21 mouse cellular contexts compared by ENCODE assay signal in genomic region chr16:24050856-24051640, GRCm38 (mm10).
DNase-seq lines count a peak whose midpoint lies in the region; ATAC-seq and TF ChIP-seq lines count a peak whose summit lies in the region.
"Had no signal": no experiment of that assay in that cellular context is flagged by ENCODE, and none has a peak within 500 bp of the region (broad histone marks: within the 10 kb centered on the region; RNA-seq: fewer than 3 reads in every experiment).

No protein-coding gene starts in this region.

- peak; percentile 12 for DNase-seq in embryonic facial prominence, embryonic 14.5 days (ENCODE audit: low spot score)
- DNase-seq in embryonic facial prominence, embryonic 10.5 days (ENCODE audit: low spot score), result no peak
- DNase-seq in brain, adult 2 months (ENCODE audit: low read depth, low spot score), result peak; percentile 50
- DNase-seq in cerebellum, adult 9-11 months, result peak; percentile 64
- DNase-seq in stomach, postnatal 0 days (ENCODE audit: low spot score), result no peak
- no peak for DNase-seq in spleen, adult 12 weeks (ENCODE audit: low spot score)
- no peak for DNase-seq in left cerebral cortex, postnatal 25 days (ENCODE audit: low spot score in 2 of 2)
- DNase-seq in hindbrain, postnatal 0 days (ENCODE audit: low spot score), result no peak
- DNase-seq: adrenal gland, adult 8-10 months; kidney, adult 18-20 months; kidney, postnatal 10 days; lung, embryonic 14.5 days; retina, postnatal 1 day; right cerebral cortex, postnatal 4 days had no signal

- no peak overlapping the region for H3K27ac ChIP-seq in embryonic facial prominence, embryonic 14.5 days (replicated peaks; ENCODE audit: low read depth, low read length)
- no peak overlapping the region for H3K27ac ChIP-seq in embryonic facial prominence, embryonic 10.5 days (replicated peaks)
- peak overlapping the region; percentile 30; the same call in 1 of the 2 replicates for H3K27ac ChIP-seq in stomach, postnatal 0 days (replicated peaks)
- H3K27ac ChIP-seq in hindbrain, postnatal 0 days, result no peak overlapping the region
- H3K27ac ChIP-seq: embryonic facial prominence, embryonic 13.5 days; forebrain, embryonic 10.5 days; liver, embryonic 12.5 days; macrophage; midbrain, embryonic 13.5 days had no signal

- H3K36me3 ChIP-seq in embryonic facial prominence, embryonic 14.5 days (ENCODE audit: control insufficient read depth, insufficient read depth, low read length), result no peaks in the 10 kb centered on the region
- H3K36me3 ChIP-seq in embryonic facial prominence, embryonic 10.5 days (replicated peaks), result no peaks in the 10 kb centered on the region
- H3K36me3 ChIP-seq in stomach, postnatal 0 days (ENCODE audit: control insufficient read depth, insufficient read depth, low read length), result no peaks in the 10 kb centered on the region
- H3K36me3 ChIP-seq in hindbrain, postnatal 0 days (ENCODE audit: insufficient read depth, low read length), result no peaks in the 10 kb centered on the region
- H3K36me3 ChIP-seq: embryonic facial prominence, embryonic 13.5 days; forebrain, embryonic 10.5 days; heart, embryonic 12.5 days; liver, embryonic 12.5 days; midbrain, embryonic 13.5 days had no signal

- H3K9me3 ChIP-seq in embryonic facial prominence, embryonic 14.5 days (ENCODE audit: control insufficient read depth, low read length), result no peaks in the 10 kb centered on the region
- no peaks in the 10 kb centered on the region for H3K9me3 ChIP-seq in embryonic facial prominence, embryonic 10.5 days
- no peaks in the 10 kb centered on the region for H3K9me3 ChIP-seq in stomach, postnatal 0 days (ENCODE audit: control insufficient read depth, low read length)
- H3K9me3 ChIP-seq in hindbrain, postnatal 0 days (ENCODE audit: low read length), result no peaks in the 10 kb centered on the region
- H3K9me3 ChIP-seq: embryonic facial prominence, embryonic 13.5 days; forebrain, embryonic 10.5 days; heart, embryonic 12.5 days; liver, embryonic 12.5 days; midbrain, embryonic 13.5 days had no signal

- no peak for ATAC-seq in embryonic facial prominence, embryonic 14.5 days (ENCODE audit: low read depth)
- no peak for ATAC-seq in stomach, postnatal 0 days (ENCODE audit: low FRiP score, low TSS enrichment)
- no peak for ATAC-seq in hindbrain, postnatal 0 days
- ATAC-seq: liver, embryonic 12.5 days; midbrain, embryonic 13.5 days had no signal

- H3K9ac ChIP-seq in embryonic facial prominence, embryonic 14.5 days (ENCODE audit: low read depth, low read length), result no peak overlapping the region
- no peak overlapping the region for H3K9ac ChIP-seq in stomach, postnatal 0 days (ENCODE audit: low read length)
- no peak overlapping the region for H3K9ac ChIP-seq in hindbrain, postnatal 0 days (replicated peaks; ENCODE audit: low read length)
- H3K9ac ChIP-seq: embryonic facial prominence, embryonic 13.5 days; heart, embryonic 12.5 days; liver, embryonic 12.5 days; lung, embryonic 14.5 days; midbrain, embryonic 13.5 days had no signal

- no peaks in the 10 kb centered on the region; the same call in 1 of the 2 replicates for H3K4me1 ChIP-seq in embryonic facial prominence, embryonic 14.5 days (ENCODE audit: control insufficient read depth, insufficient read depth, low read length)
- H3K4me1 ChIP-seq in embryonic facial prominence, embryonic 10.5 days, result no peaks in the 10 kb centered on the region; the same call in 1 of the 2 replicates
- H3K4me1 ChIP-seq in stomach, postnatal 0 days (replicated peaks; ENCODE audit: control insufficient read depth, insufficient read depth), result no peaks in the 10 kb centered on the region
- 0 out of 2 replicates have a peak, but pooled peaks cover 3% of the 10 kb centered on the region for H3K4me1 ChIP-seq in hindbrain, postnatal 0 days (ENCODE audit: insufficient read depth, low read length)
- H3K4me1 ChIP-seq: embryonic facial prominence, embryonic 13.5 days; heart, embryonic 12.5 days; liver, embryonic 12.5 days; midbrain, embryonic 13.5 days had no signal

- no peaks in the 10 kb centered on the region for H3K27me3 ChIP-seq in embryonic facial prominence, embryonic 14.5 days (replicated peaks; ENCODE audit: control insufficient read depth, insufficient read depth, low read length)
- H3K27me3 ChIP-seq in embryonic facial prominence, embryonic 10.5 days (replicated peaks; ENCODE audit: low read depth, poor library complexity, severe bottlenecking), result no peaks in the 10 kb centered on the region
- H3K27me3 ChIP-seq in stomach, postnatal 0 days (ENCODE audit: control insufficient read depth, insufficient read depth, low read length), result no peaks in the 10 kb centered on the region
- H3K27me3 ChIP-seq in hindbrain, postnatal 0 days (ENCODE audit: insufficient read depth, low read length), result no peaks in the 10 kb centered on the region
- H3K27me3 ChIP-seq: embryonic facial prominence, embryonic 13.5 days; heart, embryonic 12.5 days; liver, embryonic 12.5 days; midbrain, embryonic 13.5 days had no signal

- no peak for TF ChIP-seq CTCF in stomach, postnatal 0 days (IDR thresholded peaks at IDR 0.05; ENCODE audit: low read depth)
- no peak for TF ChIP-seq CTCF in hindbrain, postnatal 0 days (IDR thresholded peaks at IDR 0.05; ENCODE audit: low read depth)

- intact Hi-C loops in left cerebral cortex, postnatal 25 days (cut with DNase I), result no loop called here

- 77% methylated on average over 10 of the region's 10 CpGs for WGBS in embryonic facial prominence, embryonic 14.5 days
- WGBS in embryonic facial prominence, embryonic 10.5 days, result 87% methylated on average over 10 of the region's 10 CpGs
- WGBS in stomach, postnatal 0 days, result 78% methylated on average over 10 of the region's 10 CpGs
- 81% methylated on average over 10 of the region's 10 CpGs for WGBS in hindbrain, postnatal 0 days

- TF ChIP-seq EP300 in stomach, postnatal 0 days (optimal IDR thresholded peaks at IDR 0.05), result no peak

- H3K4me2 ChIP-seq in embryonic facial prominence, embryonic 14.5 days (ENCODE audit: low read depth, low read length), result no peak overlapping the region
- no peak overlapping the region for H3K4me2 ChIP-seq in stomach, postnatal 0 days (replicated peaks; ENCODE audit: low read depth)
- no peak overlapping the region for H3K4me2 ChIP-seq in hindbrain, postnatal 0 days (ENCODE audit: low read depth, low read length)
- H3K4me2 ChIP-seq: embryonic facial prominence, embryonic 13.5 days; heart, embryonic 12.5 days; liver, embryonic 12.5 days; lung, embryonic 14.5 days; midbrain, embryonic 13.5 days had no signal

- H3K4me3 ChIP-seq in embryonic facial prominence, embryonic 14.5 days (ENCODE audit: low read depth, low read length), result no peak overlapping the region
- no peak overlapping the region for H3K4me3 ChIP-seq in embryonic facial prominence, embryonic 10.5 days
- H3K4me3 ChIP-seq in stomach, postnatal 0 days (ENCODE audit: low read depth, low read length), result no peak overlapping the region
- no peak overlapping the region for H3K4me3 ChIP-seq in hindbrain, postnatal 0 days (ENCODE audit: low read length)
- H3K4me3 ChIP-seq: embryonic facial prominence, embryonic 13.5 days; forebrain, embryonic 10.5 days; heart, embryonic 12.5 days; liver, embryonic 12.5 days; midbrain, embryonic 13.5 days; myocyte had no signal

Comparison
In these comparisons a context has a peak if more than half of its experiments do, and no peak if none do; other contexts are left out.
1. DNase-seq: peak in embryonic facial prominence, embryonic 14.5 days (single experiment), brain, adult 2 months (single experiment) and cerebellum, adult 9-11 months (single experiment); none in embryonic facial prominence, embryonic 10.5 days (single experiment), stomach, postnatal 0 days (single experiment), spleen, adult 12 weeks (single experiment), left cerebral cortex, postnatal 25 days (0 of 2) and hindbrain, postnatal 0 days (single experiment).